Mouse (Mus musculus) liver, embryonic 14.5 days (tissue): ENCODE measurements around the gene Kiss1. TPM values are rescaled to one million over a fixed set of nuclear protein-coding genes. Genes with fewer than 3 reads are reported as not detected.

ENCODE experiments used
- ATAC-seq: fragments of 200-750 bp; cut with Nextera tagmentation; 2 replicates; pipeline ENCODE4 v1.8.0; 2017; ENCODE audit warnings: moderate number of reproducible peaks, mild to moderate bottlenecking, moderate library complexity; ENCODE audit not compliant: insufficient read depth
- DNase-seq, 3 experiments: peaks; one replicate each; pipeline ENCODE4 v3.0.0-alpha.2; 2012 to 2013; ENCODE audit warnings: low read depth in 3 of 3, low spot score in 3 of 3
- H3K27ac ChIP-seq: fragments of 300-500 bp; sonication (generic); 2 replicates; pipeline ENCODE4 v1.5.1; 2014; ENCODE audit warnings: moderate library complexity, mild to moderate bottlenecking, control low read depth, inconsistent platforms
- H3K27me3 ChIP-seq: fragments of 300-500 bp; sonication (generic); 2 replicates; pipeline ENCODE4 v1.6.1; 2014; ENCODE audit warnings: mild to moderate bottlenecking, low read length, moderate library complexity; ENCODE audit not compliant: control insufficient read depth, insufficient read depth
- H3K36me3 ChIP-seq: fragments of 300-500 bp; sonication (generic); replicated peaks from 2 replicates; pipeline ENCODE4 v1.6.1; 2014; ENCODE audit warnings: low read depth; ENCODE audit not compliant: control insufficient read depth, insufficient read depth
- H3K4me1 ChIP-seq, 2 experiments: fragments of 200-500 bp in 1 of 2; fragments of 300-500 bp in 1 of 2; sonication (generic) in 1 of 2; replicated peaks; 2 replicates each; pipeline ENCODE4 v1.6.1; 2012 to 2014; ENCODE audit warnings: antibody characterized with exemption in 1 of 2, inconsistent platforms in 1 of 2, low read length in 1 of 2; ENCODE audit not compliant: control insufficient read depth in 2 of 2, insufficient read depth in 2 of 2
- H3K4me2 ChIP-seq: fragments of 300-500 bp; sonication (generic); 2 replicates; pipeline ENCODE4 v1.6.1; 2014; ENCODE audit warnings: low read depth, mild to moderate bottlenecking, control low read depth, moderate library complexity
- H3K4me3 ChIP-seq, 2 experiments: fragments of 200-500 bp in 1 of 2; fragments of 300-500 bp in 1 of 2; sonication (generic) in 1 of 2; 2 replicates each; pipeline ENCODE4 v1.5.1; 2012 to 2014; ENCODE audit warnings: low read depth in 2 of 2, low read length in 2 of 2, mild to moderate bottlenecking in 2 of 2, control low read depth in 1 of 2, inconsistent platforms in 1 of 2, moderate library complexity in 1 of 2; ENCODE audit not compliant: insufficient read depth in 1 of 2
- H3K9ac ChIP-seq: fragments of 300-500 bp; sonication (generic); replicated peaks from 2 replicates; pipeline ENCODE4 v1.6.1; 2014; ENCODE audit warnings: mild to moderate bottlenecking, control low read depth, moderate library complexity
- H3K9me3 ChIP-seq: fragments of 300-500 bp; sonication (generic); 2 replicates; pipeline ENCODE4 v1.6.1; 2016; ENCODE audit warnings: low read length, mixed read lengths; ENCODE audit not compliant: control insufficient read depth
- CTCF ChIP-seq: IDR thresholded peaks from 2 replicates; pipeline ENCODE4 v1.5.1; 2016; ENCODE audit warnings: antibody characterized with exemption, low read depth, control low read depth
- EP300 ChIP-seq: IDR thresholded peaks from 2 replicates; pipeline ENCODE4 v1.6.1; 2016; ENCODE audit warnings: antibody characterized with exemption, low read depth
- WGBS: fragments of 180-500 bp; shearing (Covaris S2); extraction: QIAGEN DNeasy Blood & Tissue Kit; methylation state at CpG from one replicate; pipeline ENCODE4 v1.1.7; 2014; ENCODE audit not compliant: insufficient replicate concordance; 5-methylcytosine and 5-hydroxymethylcytosine counted together
- polyA plus RNA-seq, 2 experiments: library from polyadenylated mRNA; depleted of rRNA in 1 of 2; stranded (reverse) in 1 of 2; unstranded in 1 of 2; fragments of >200 nt; fragmentation: Nextera tagmentation in 1 of 2; extraction: Ambion mirVana in 1 of 2; gene quantifications; 2 replicates each; pipeline versions ENCODE4 v1.2.1 to v1.2.3; 2012 to 2014

Kiss1 gene
- polyA plus RNA-seq, 2 experiments: not detected

DNA sequence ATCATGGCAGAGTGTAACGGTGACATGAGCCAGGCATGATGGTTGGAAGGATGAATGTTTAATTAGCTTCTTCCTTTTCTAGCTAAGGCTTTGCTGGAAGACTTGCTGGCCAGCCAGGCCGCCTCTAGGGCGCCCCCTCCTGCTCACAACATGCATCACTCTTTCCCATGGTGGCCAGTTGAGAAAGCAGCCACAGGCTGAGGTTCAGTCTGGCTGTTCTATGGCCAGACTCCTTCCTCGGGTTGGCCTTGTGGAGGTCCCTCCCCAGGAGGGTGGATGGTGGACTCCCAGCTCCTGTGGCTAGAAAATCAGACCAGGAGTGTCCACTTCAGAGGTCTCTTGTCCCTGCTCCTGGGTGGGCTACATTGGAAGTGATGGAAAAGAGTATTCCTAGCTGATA lies 14.8 kb upstream of the Kiss1 start:
- ATAC-seq: no peak
- WGBS: 8% methylated on average over 4 of the region's 4 CpGs
- DNase-seq: peak in 1 of 3 experiments; percentile 11
- no peaks in the 10 kb centered on the region for H3K27me3 ChIP-seq
- H3K4me1 ChIP-seq: no peaks in the 10 kb centered on the region; a peak in 1 of 4 replicates
- H3K9ac ChIP-seq: no peak overlapping the region
- H3K4me3 ChIP-seq: no peak overlapping the region
- H3K9me3 ChIP-seq: no peaks in the 10 kb centered on the region
- no peak overlapping the region for H3K27ac ChIP-seq
- no peak overlapping the region for H3K4me2 ChIP-seq
- TF ChIP-seq EP300 (no peak), CTCF (peak; percentile 89)
- no peaks in the 10 kb centered on the region for H3K36me3 ChIP-seq

- no peak overlapping the region for H3K9ac ChIP-seq
- WGBS: 10% methylated on average over 6 of the region's 6 CpGs
- H3K9me3 ChIP-seq: no peaks in the 10 kb centered on the region
- H3K27ac ChIP-seq: no peak overlapping the region
- H3K36me3 ChIP-seq: no peaks in the 10 kb centered on the region
- H3K27me3 ChIP-seq: no peaks in the 10 kb centered on the region
- TF ChIP-seq CTCF (peak; percentile 69), EP300 (no peak)
- H3K4me2 ChIP-seq: no peak overlapping the region
- ATAC-seq (no peak), DNase-seq (peak; percentile 28 to 37 (median 36))
- H3K4me1 ChIP-seq: no peaks in the 10 kb centered on the region
- H3K4me3 ChIP-seq: no peak overlapping the region
Observed at GRCm38 (mm10) chr1:133307318-133307717, 14.4 kb upstream of the Kiss1 start.

DNA sequence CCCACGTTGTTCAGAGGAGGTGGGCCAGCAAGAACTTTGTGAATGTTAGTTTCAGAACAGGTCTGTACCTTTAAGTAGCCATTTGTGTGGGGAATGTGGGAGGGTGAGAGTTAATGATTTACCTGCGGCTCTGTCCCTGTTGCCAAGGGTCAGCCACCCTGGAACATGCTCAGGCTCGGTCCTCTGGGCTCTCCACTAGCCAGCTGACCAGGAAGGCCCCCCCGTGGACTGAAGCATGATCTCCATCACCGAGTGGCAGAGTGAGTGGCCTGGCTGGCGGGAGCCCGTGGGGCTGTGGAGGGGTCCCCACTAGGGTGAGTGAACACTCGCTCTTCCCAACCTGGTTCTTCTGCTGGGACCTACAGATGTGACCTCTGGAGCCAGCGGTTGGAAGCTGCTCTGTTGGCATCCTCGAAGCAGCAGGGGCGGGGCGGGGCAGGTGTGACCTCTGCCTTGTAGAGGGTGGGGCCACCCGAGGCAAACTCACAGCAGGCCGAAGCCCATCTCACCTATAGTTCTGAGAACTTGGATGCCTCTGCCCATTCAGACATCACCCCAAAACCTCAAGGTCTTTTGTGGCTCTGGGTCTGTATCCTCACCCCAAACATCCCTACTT lies 11.9 kb upstream of the Kiss1 start, which contains the start of gene Golt1a:
Gene Golt1a (plus strand): TSS at position 149 of the 616 bp plus-strand sequence.
- Histone ChIP-seq H3K4me3 (peak within 1 kb of the TSS; percentile 18 to 28), H3K4me2 (peak within 1 kb of the TSS; percentile 42), H3K27ac (no peak within 1 kb of the TSS), H3K36me3 (no peaks in the 10 kb centered on the region), H3K9me3 (no peaks in the 10 kb centered on the region), H3K4me1 (no peaks in the 10 kb centered on the region), H3K9ac (no peak within 1 kb of the TSS), H3K27me3 (no peaks in the 10 kb centered on the region)
- ATAC-seq (peak; percentile 68), DNase-seq (peak; percentile 7 to 34 (median 28))
- no peak for TF ChIP-seq CTCF
- no peak for TF ChIP-seq EP300
- 50% methylated on average over 14 of the region's 14 CpGs for WGBS

DNA sequence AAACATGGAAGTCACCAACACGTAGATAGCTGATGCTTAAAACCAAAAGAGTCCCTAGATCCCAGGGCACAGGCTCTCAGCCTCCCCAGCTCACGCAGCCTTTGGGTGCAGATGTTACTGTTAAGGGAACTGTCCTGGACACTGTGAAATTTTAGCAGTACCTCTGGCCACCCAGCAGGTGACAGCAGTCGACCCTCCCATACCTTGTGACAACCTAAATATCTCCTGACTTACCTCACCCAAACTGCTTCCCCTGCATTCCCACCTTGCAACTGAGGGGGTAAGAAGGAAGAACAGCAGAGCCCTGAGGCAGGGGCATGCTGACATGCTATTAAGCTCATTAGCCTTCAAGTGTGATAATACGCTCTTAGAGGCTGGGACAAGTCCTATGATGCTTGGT lies 10.4 kb upstream of the Kiss1 start:
- Histone ChIP-seq H3K36me3 (no peaks in the 10 kb centered on the region), H3K4me2 (no peak overlapping the region), H3K9me3 (no peaks in the 10 kb centered on the region), H3K4me1 (no peaks in the 10 kb centered on the region), H3K27me3 (no peaks in the 10 kb centered on the region), H3K9ac (no peak overlapping the region), H3K27ac (no peak overlapping the region), H3K4me3 (no peak overlapping the region)
- TF ChIP-seq CTCF: peak; percentile 45
- TF ChIP-seq EP300: no peak
- no peak for ATAC-seq
- no peak for DNase-seq
- 50% methylated on average over 4 of the region's 4 CpGs for WGBS

DNA sequence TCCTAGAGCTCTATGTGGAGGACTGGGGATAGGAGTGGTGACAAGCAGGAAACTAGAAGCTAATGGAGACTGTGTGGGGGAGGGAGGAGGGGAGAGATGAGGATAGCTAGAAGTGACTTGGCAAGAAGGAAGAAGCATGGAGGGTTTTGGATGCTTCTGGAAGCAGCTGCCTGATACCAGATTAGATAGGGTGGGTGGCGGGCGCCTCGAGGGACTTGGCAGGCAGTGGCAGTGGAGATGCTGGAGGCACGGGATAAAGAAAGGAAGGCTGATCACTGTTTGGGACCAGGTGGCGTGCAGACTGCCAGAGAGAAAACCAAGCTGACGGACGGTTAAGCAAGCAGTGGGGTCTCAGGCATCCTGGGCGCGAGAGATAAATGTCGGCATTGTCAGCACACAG lies 9.7 kb upstream of the Kiss1 start:
- WGBS: 9% methylated on average over 10 of the region's 10 CpGs

More for the DNA sequence above, 9.7 kb upstream of the Kiss1 start:
- no peak overlapping the region for H3K27ac ChIP-seq
- no peak overlapping the region for H3K4me3 ChIP-seq
- no peak for TF ChIP-seq EP300
- no peak for TF ChIP-seq CTCF
- DNase-seq (no peak), ATAC-seq (no peak)
- H3K4me1 ChIP-seq: no peaks in the 10 kb centered on the region
- H3K36me3 ChIP-seq: no peaks in the 10 kb centered on the region
- H3K9me3 ChIP-seq: no peaks in the 10 kb centered on the region
- no peak overlapping the region for H3K9ac ChIP-seq
- no peak overlapping the region for H3K4me2 ChIP-seq
- H3K27me3 ChIP-seq: no peaks in the 10 kb centered on the region
